ENCODE assay signal across 8 mouse cellular contexts in genomic region chr1:152084638-152085345, GRCm38 (mm10). TPM values are rescaled to one million over a fixed set of nuclear protein-coding genes. Genes with fewer than 3 reads are reported as not detected.
DNase-seq lines count a peak whose midpoint lies in the region; ATAC-seq lines count a peak whose summit lies in the region.

No protein-coding gene starts in this region.

- peak overlapping the region; percentile 40 for H3K27ac ChIP-seq in embryonic facial prominence, embryonic 15.5 days (replicated peaks)

- no peaks in the 10 kb centered on the region for H3K27me3 ChIP-seq in embryonic facial prominence, embryonic 15.5 days

- peak overlapping the region; percentile 20 for H3K4me3 ChIP-seq in embryonic facial prominence, embryonic 15.5 days (replicated peaks)

- 18% methylated on average over 15 of the region's 15 CpGs for WGBS in embryonic facial prominence, embryonic 15.5 days

- DNase-seq in 3134 (ENCODE audit: extremely low read depth, insufficient read length, low spot score) = peak; percentile 55
- DNase-seq in T-cell, adult 2 months (ENCODE audit: low spot score) = peak; percentile 80
- peak; percentile 63 to 72 for DNase-seq in heart, postnatal 14 days
- DNase-seq in kidney, postnatal 36 days = peak; percentile 69 to 76
- DNase-seq in mesoderm, embryonic 11.5 days (ENCODE audit: low read depth, low spot score) = peak; percentile 24
- DNase-seq in thymus, postnatal 14 days = peak; percentile 80
- DNase-seq in spleen, postnatal 10 days (ENCODE audit: low spot score in 2 of 2) = no peak

- intact Hi-C loops in heart, postnatal 14 days (cut with DNase I) = loop anchor here (5.0 kb wide), 4 partner anchors 67 to 262 kb away; no protein-coding TSS in a partner anchor

- peaks cover 48% of the 10 kb centered on the region for H3K4me1 ChIP-seq in embryonic facial prominence, embryonic 15.5 days

- ATAC-seq in embryonic facial prominence, embryonic 15.5 days (ENCODE audit: insufficient number of reproducible peaks, low FRiP score, low TSS enrichment, low read depth) = peak; percentile 40; the same call in 1 of the 2 replicates

- H3K9me3 ChIP-seq in embryonic facial prominence, embryonic 15.5 days (replicated peaks) = no peaks in the 10 kb centered on the region

- H3K4me2 ChIP-seq in embryonic facial prominence, embryonic 15.5 days (replicated peaks) = peak overlapping the region; percentile 39

- no peak overlapping the region for H3K9ac ChIP-seq in embryonic facial prominence, embryonic 15.5 days

- no peaks in the 10 kb centered on the region for H3K36me3 ChIP-seq in embryonic facial prominence, embryonic 15.5 days

RNA-seq across cellular contexts. Expression of gene 1700025G04Rik, which starts 5.1 kb away (rescaled TPM):
- 44.9 and 46.4 TPM in 2 replicates for polyA plus RNA-seq in embryonic facial prominence, embryonic 15.5 days (2015; fragmentation: Nextera tagmentation; extraction: Ambion mirVana)
- 10 to 100 TPM; 41.5 to 44.4 TPM for total RNA-seq in heart, postnatal 14 days (2021)

Comparison
In these comparisons a context has a peak if more than half of its experiments do, and no peak if none do; other contexts are left out.
1. DNase-seq: peak in 3134 (single experiment), T-cell, adult 2 months (single experiment), heart, postnatal 14 days (2 of 2), kidney, postnatal 36 days (2 of 2), mesoderm, embryonic 11.5 days (single experiment) and thymus, postnatal 14 days (single experiment); none in spleen, postnatal 10 days (0 of 2).